8 mouse cellular contexts compared by ENCODE assay signal in genomic region chr2:36197919-36198881, GRCm38 (mm10). TPM values are rescaled to one million over a fixed set of nuclear protein-coding genes. Genes with fewer than 3 reads are reported as not detected.
DNase-seq lines count a peak whose midpoint lies in the region; ATAC-seq and TF ChIP-seq lines count a peak whose summit lies in the region.

No protein-coding gene starts in this region.

- H3K9me3 ChIP-seq in embryonic facial prominence, embryonic 13.5 days, result no peaks in the 10 kb centered on the region
- no peaks in the 10 kb centered on the region for H3K9me3 ChIP-seq in heart, embryonic 14.5 days (ENCODE audit: control insufficient read depth, low read length)
- no peaks in the 10 kb centered on the region for H3K9me3 ChIP-seq in kidney, embryonic 16.5 days (ENCODE audit: low read length)
- H3K9me3 ChIP-seq in lung, postnatal 0 days (ENCODE audit: low read length), result no peaks in the 10 kb centered on the region

- peak; percentile 41 to 66 for DNase-seq in adrenal gland, adult (ENCODE audit: inconsistent age in 2 of 2, low spot score in 1 of 2)
- no peak for DNase-seq in adrenal gland, adult 8-10 months
- peak; percentile 73 for DNase-seq in lung, postnatal 0 days (ENCODE audit: low spot score)
- DNase-seq in right cerebral cortex, adult 2 months (ENCODE audit: low spot score in 2 of 2), result peak; percentile 78 to 79
- DNase-seq in thymus, postnatal 4 days, result no peak

- peak overlapping the region; percentile 40 for H3K4me2 ChIP-seq in embryonic facial prominence, embryonic 13.5 days
- H3K4me2 ChIP-seq in heart, embryonic 14.5 days (ENCODE audit: low read length), result peak overlapping the region; percentile 64
- peak overlapping the region; percentile 34 for H3K4me2 ChIP-seq in kidney, embryonic 16.5 days (replicated peaks; ENCODE audit: low read depth, low read length)
- H3K4me2 ChIP-seq in lung, postnatal 0 days (replicated peaks; ENCODE audit: low read depth, low read length), result no peak overlapping the region

- TF ChIP-seq EP300 in lung, postnatal 0 days (IDR thresholded peaks at IDR 0.05), result peak; percentile 69

- no peak for ATAC-seq in embryonic facial prominence, embryonic 13.5 days (ENCODE audit: insufficient number of reproducible peaks, insufficient read depth, low FRiP score, low TSS enrichment, low read depth)
- ATAC-seq in heart, embryonic 14.5 days (ENCODE audit: insufficient number of reproducible peaks, insufficient read depth, low FRiP score, low read depth), result peak; percentile 77
- peak; percentile 75 for ATAC-seq in kidney, embryonic 16.5 days (ENCODE audit: low FRiP score, low TSS enrichment)
- peak; percentile 68 for ATAC-seq in lung, postnatal 0 days

- WGBS in embryonic facial prominence, embryonic 13.5 days, result 15% methylated on average over 20 of the region's 20 CpGs
- WGBS in heart, embryonic 14.5 days, result 11% methylated on average over 20 of the region's 20 CpGs
- WGBS in kidney, embryonic 16.5 days, result 19% methylated on average over 20 of the region's 20 CpGs
- WGBS in lung, postnatal 0 days, result 22% methylated on average over 20 of the region's 20 CpGs

- TF ChIP-seq CTCF in lung, postnatal 0 days (IDR thresholded peaks at IDR 0.05), result no peak

- peaks cover 66% of the 10 kb centered on the region for H3K27me3 ChIP-seq in embryonic facial prominence, embryonic 13.5 days
- H3K27me3 ChIP-seq in heart, embryonic 14.5 days (ENCODE audit: control insufficient read depth, insufficient read depth, low read length), result peaks cover 23% of the 10 kb centered on the region
- H3K27me3 ChIP-seq in kidney, embryonic 16.5 days (ENCODE audit: insufficient read depth, low read length), result peaks cover 32% of the 10 kb centered on the region
- no peaks in the 10 kb centered on the region for H3K27me3 ChIP-seq in lung, postnatal 0 days (replicated peaks; ENCODE audit: insufficient read depth, low read length)

- H3K36me3 ChIP-seq in embryonic facial prominence, embryonic 13.5 days, result no peaks in the 10 kb centered on the region
- no peaks in the 10 kb centered on the region for H3K36me3 ChIP-seq in heart, embryonic 14.5 days (ENCODE audit: control insufficient read depth, insufficient read depth, low read length)
- H3K36me3 ChIP-seq in kidney, embryonic 16.5 days (ENCODE audit: insufficient read depth, low read length), result no peaks in the 10 kb centered on the region
- no peaks in the 10 kb centered on the region for H3K36me3 ChIP-seq in lung, postnatal 0 days (ENCODE audit: insufficient read depth, low read length)

- H3K4me3 ChIP-seq in embryonic facial prominence, embryonic 13.5 days, result peak overlapping the region; percentile 9; the same call in 1 of the 2 replicates
- peak overlapping the region; percentile 27 to 31 for H3K4me3 ChIP-seq in heart, embryonic 14.5 days (ENCODE audit: control insufficient read depth in 1 of 2, insufficient read depth in 1 of 2, low read depth in 1 of 2, low read length in 2 of 2)
- no peak overlapping the region for H3K4me3 ChIP-seq in kidney, embryonic 16.5 days (ENCODE audit: low read length)
- H3K4me3 ChIP-seq in lung, postnatal 0 days (ENCODE audit: low read depth, low read length), result no peak overlapping the region; the same call in 1 of the 2 replicates

- no peak overlapping the region for H3K27ac ChIP-seq in embryonic facial prominence, embryonic 13.5 days
- H3K27ac ChIP-seq in heart, embryonic 14.5 days (replicated peaks in 1 of 2; ENCODE audit: control insufficient read depth in 1 of 2, insufficient read depth in 1 of 2, low read depth in 2 of 2, low read length in 2 of 2), result peak overlapping the region; percentile 39 to 52
- no peak overlapping the region for H3K27ac ChIP-seq in kidney, embryonic 16.5 days (ENCODE audit: low read length)
- H3K27ac ChIP-seq in lung, postnatal 0 days (ENCODE audit: low read length), result no peak overlapping the region

- peaks cover 27% of the 10 kb centered on the region for H3K4me1 ChIP-seq in embryonic facial prominence, embryonic 13.5 days
- peaks cover 25 to 30% of the 10 kb centered on the region in 2 experiments for H3K4me1 ChIP-seq in heart, embryonic 14.5 days (ENCODE audit: control insufficient read depth in 2 of 2, insufficient read depth in 2 of 2, low read length in 2 of 2)
- peaks cover 21% of the 10 kb centered on the region for H3K4me1 ChIP-seq in kidney, embryonic 16.5 days (ENCODE audit: insufficient read depth, low read length)
- H3K4me1 ChIP-seq in lung, postnatal 0 days (ENCODE audit: insufficient read depth, low read depth, low read length), result peaks cover 11% of the 10 kb centered on the region

- H3K9ac ChIP-seq in embryonic facial prominence, embryonic 13.5 days, result 0 out of 2 replicates have a peak overlapping the region, but pooled peaks have one; percentile 36
- peak overlapping the region; percentile 58 for H3K9ac ChIP-seq in heart, embryonic 14.5 days (ENCODE audit: low read length)
- 0 out of 2 replicates have a peak overlapping the region, but pooled peaks have one; percentile 45 for H3K9ac ChIP-seq in kidney, embryonic 16.5 days (replicated peaks; ENCODE audit: low read length)
- no peak overlapping the region for H3K9ac ChIP-seq in lung, postnatal 0 days (replicated peaks; ENCODE audit: low read depth)

RNA-seq across cellular contexts. Expression of gene Ptgs1, which starts 32.0 kb away (rescaled TPM):
- total RNA-seq in adrenal gland, adult 8-10 months (2022), result 10 to 100 TPM; 13.6 to 28.0 (median 17.8) TPM
- 6.6 and 6.9 TPM in 2 replicates for polyA plus RNA-seq in embryonic facial prominence, embryonic 13.5 days (2015; fragmentation: Nextera tagmentation; extraction: Ambion mirVana)
- 26.7 and 31.0 TPM in 2 replicates for polyA plus RNA-seq in heart, embryonic 14.5 days (2014; fragmentation: Nextera tagmentation; extraction: Ambion mirVana)
- polyA plus RNA-seq in kidney, embryonic 16.5 days (2015; fragmentation: Nextera tagmentation; extraction: Ambion mirVana), result 39.9 and 40.1 TPM in 2 replicates
- polyA plus RNA-seq in lung, postnatal 0 days (2015; fragmentation: Nextera tagmentation; extraction: Ambion mirVana), result 111 and 116 TPM in 2 replicates

Comparison
In these comparisons a context has a peak if more than half of its experiments do, and no peak if none do; other contexts are left out.
1. DNase-seq: peak in adrenal gland, adult (2 of 2), lung, postnatal 0 days (single experiment) and right cerebral cortex, adult 2 months (2 of 2); none in adrenal gland, adult 8-10 months (single experiment) and thymus, postnatal 4 days (single experiment).
2. H3K27ac ChIP-seq: peak in heart, embryonic 14.5 days (2 of 2); none in embryonic facial prominence, embryonic 13.5 days (single experiment), kidney, embryonic 16.5 days (single experiment) and lung, postnatal 0 days (single experiment).
3. H3K4me3 ChIP-seq: peak in embryonic facial prominence, embryonic 13.5 days (single experiment) and heart, embryonic 14.5 days (2 of 2); none in kidney, embryonic 16.5 days (single experiment) and lung, postnatal 0 days (single experiment).